Mouse (Mus musculus) lung, postnatal 0 days (tissue): ENCODE measurements around the gene AI182371. TPM values are rescaled to one million over a fixed set of nuclear protein-coding genes. Genes with fewer than 3 reads are reported as not detected.
A peak's percentile ranks its signal among the peaks of the same experiment; 100 is the strongest.

Experiments used
- ATAC-seq: fragments of 200-750 bp; cut with Nextera tagmentation; 2 replicates; pipeline ENCODE4 v1.8.0; 2017; ENCODE audit warnings: moderate library complexity
- DNase-seq: peaks from one replicate; pipeline ENCODE4 v3.0.0-alpha.2; 2016; ENCODE audit warnings: low spot score
- H3K27ac ChIP-seq: fragments of 300-500 bp; sonication (generic); 2 replicates; pipeline ENCODE4 v1.5.1; 2014; ENCODE audit warnings: antibody characterized with exemption, mild to moderate bottlenecking, low read length, mixed read lengths
- H3K27me3 ChIP-seq: fragments of 300-500 bp; sonication (generic); replicated peaks from 2 replicates; pipeline ENCODE4 v1.6.1; 2014; ENCODE audit warnings: low read length, mixed read lengths; ENCODE audit not compliant: insufficient read depth
- H3K36me3 ChIP-seq: fragments of 300-500 bp; sonication (generic); 2 replicates; pipeline ENCODE4 v1.6.1; 2014; ENCODE audit warnings: low read length, mixed read lengths; ENCODE audit not compliant: insufficient read depth
- H3K4me1 ChIP-seq: fragments of 300-500 bp; sonication (generic); 2 replicates; pipeline ENCODE4 v1.6.1; 2014; ENCODE audit warnings: antibody characterized with exemption, low read depth, low read length, mixed read lengths; ENCODE audit not compliant: insufficient read depth
- H3K4me2 ChIP-seq: fragments of 300-500 bp; sonication (generic); replicated peaks from 2 replicates; pipeline ENCODE4 v1.6.1; 2014; ENCODE audit warnings: low read depth, mild to moderate bottlenecking, low read length, moderate library complexity, mixed read lengths
- H3K4me3 ChIP-seq: fragments of 300-500 bp; sonication (generic); 2 replicates; pipeline ENCODE4 v1.5.1; 2014; ENCODE audit warnings: low read depth, low read length
- H3K9ac ChIP-seq: fragments of 300-500 bp; sonication (generic); replicated peaks from 2 replicates; pipeline ENCODE4 v1.6.1; 2014; ENCODE audit warnings: low read depth, mild to moderate bottlenecking
- H3K9me3 ChIP-seq: fragments of 300-500 bp; sonication (generic); 2 replicates; pipeline ENCODE4 v1.6.1; 2016; ENCODE audit warnings: low read length, mixed read lengths
- CTCF ChIP-seq: IDR thresholded peaks from 2 replicates; pipeline ENCODE4 v1.5.1; 2016; ENCODE audit warnings: antibody characterized with exemption, mild to moderate bottlenecking
- EP300 ChIP-seq: IDR thresholded peaks from 2 replicates; pipeline ENCODE4 v1.6.1; 2016; ENCODE audit warnings: antibody characterized with exemption, mild to moderate bottlenecking, control low read depth
- WGBS: fragments of 180-500 bp; shearing (Covaris S2); extraction: QIAGEN DNeasy Blood & Tissue Kit; methylation state at CpG from one replicate; pipeline ENCODE4 v1.1.7; 2014; 5-methylcytosine and 5-hydroxymethylcytosine counted together
- polyA plus RNA-seq: library from polyadenylated mRNA; unstranded; fragments of >200 nt; fragmentation: Nextera tagmentation; extraction: Ambion mirVana; gene quantifications from 2 replicates; pipeline ENCODE4 v1.2.1, GENCODE M21; 2015

Gene AI182371
- polyA plus RNA-seq, 1 experiment from 2014 or later: 3.0 TPM

DNA sequence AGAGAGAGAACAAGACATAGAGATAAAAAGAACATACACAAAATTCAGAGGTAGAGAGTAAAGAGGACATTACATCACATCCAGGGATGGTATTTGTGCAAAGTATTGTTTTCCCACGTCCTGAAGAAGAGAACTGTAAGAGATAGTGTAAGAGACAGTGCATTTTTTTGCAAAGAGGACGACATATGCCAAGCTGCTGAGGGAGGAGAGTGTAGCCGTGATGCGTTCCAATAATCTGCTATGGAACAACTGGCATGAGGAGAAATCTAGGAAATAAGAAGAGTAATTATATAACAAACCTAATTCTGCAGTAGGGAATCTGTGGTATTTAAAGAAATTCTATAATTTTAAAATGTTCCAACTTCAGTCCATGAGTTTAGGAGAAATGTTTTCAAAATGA, 13.9 kb downstream of the AI182371 start:
- no peaks in the 10 kb centered on the region for H3K27me3 ChIP-seq
- TF ChIP-seq EP300 (no peak), CTCF (no peak)

DNA sequence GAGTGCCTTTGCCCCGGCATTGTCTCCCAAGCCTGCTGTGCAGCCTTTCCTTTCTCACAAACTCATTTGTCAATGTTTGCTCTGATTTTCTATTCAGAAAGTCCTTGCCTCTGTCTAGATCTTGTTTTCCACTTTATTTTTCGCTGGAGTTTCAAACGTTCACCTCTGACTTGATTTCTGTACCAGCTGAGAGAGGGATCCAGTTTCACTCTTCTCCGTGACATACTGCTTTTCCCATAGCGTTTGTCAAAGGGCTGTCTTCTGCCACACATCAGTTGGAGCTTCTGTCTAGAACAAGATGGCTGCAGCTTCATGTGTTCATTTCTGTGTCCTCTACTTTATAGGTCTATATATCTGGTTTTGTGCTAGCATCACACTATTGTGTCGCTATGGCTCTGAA, 22.2 kb downstream of the AI182371 start:
- no peaks in the 10 kb centered on the region for H3K27me3 ChIP-seq
- H3K27ac ChIP-seq: no peak overlapping the region
- no peaks in the 10 kb centered on the region for H3K36me3 ChIP-seq
- no peaks in the 10 kb centered on the region for H3K9me3 ChIP-seq
- H3K4me1 ChIP-seq: no peaks in the 10 kb centered on the region
- ATAC-seq (no peak), DNase-seq (no peak)
- no peak for TF ChIP-seq CTCF
- H3K9ac ChIP-seq: no peak overlapping the region
- no peak overlapping the region for H3K4me3 ChIP-seq
- 63% methylated on average over 6 of the region's 6 CpGs for WGBS
- H3K4me2 ChIP-seq: no peak overlapping the region

More for the DNA sequence above, 13.9 kb downstream of the AI182371 start:
- Histone ChIP-seq H3K27ac (no peak overlapping the region), H3K4me3 (no peak overlapping the region), H3K4me1 (no peaks in the 10 kb centered on the region), H3K4me2 (no peak overlapping the region), H3K36me3 (no peaks in the 10 kb centered on the region), H3K9ac (no peak overlapping the region), H3K9me3 (no peaks in the 10 kb centered on the region)
- ATAC-seq: no peak
- 61% methylated on average over 4 of the region's 4 CpGs for WGBS
- no peak for DNase-seq

DNA sequence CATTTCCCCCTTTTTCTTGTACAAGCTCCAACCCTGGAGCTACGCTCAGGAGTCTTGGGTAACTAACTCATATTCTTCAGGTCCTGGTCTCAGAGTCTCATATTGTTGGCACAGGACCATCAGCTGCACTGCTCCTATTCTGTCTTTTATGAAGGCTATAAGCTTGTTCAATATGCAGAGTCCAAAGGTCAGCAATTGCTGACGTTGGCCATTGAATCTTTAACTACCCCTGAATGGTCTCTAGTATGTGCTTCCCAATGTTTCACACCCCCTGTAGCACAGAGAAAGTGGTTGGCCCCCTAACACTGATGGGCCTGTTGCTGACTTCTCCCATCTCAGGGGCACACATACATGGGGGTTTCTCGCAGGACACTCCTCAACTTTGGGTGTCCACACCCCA, 27.0 kb downstream of the AI182371 start:
- Histone ChIP-seq H3K4me2 (no peak overlapping the region), H3K4me1 (no peaks in the 10 kb centered on the region), H3K27ac (no peak overlapping the region), H3K4me3 (no peak overlapping the region), H3K27me3 (no peaks in the 10 kb centered on the region), H3K36me3 (no peaks in the 10 kb centered on the region), H3K9me3 (no peaks in the 10 kb centered on the region), H3K9ac (no peak overlapping the region)
- no peak for TF ChIP-seq EP300
- TF ChIP-seq CTCF: no peak
- DNase-seq: no peak
- ATAC-seq: no peak
- 78% methylated on average over 3 of the region's 3 CpGs for WGBS

DNA sequence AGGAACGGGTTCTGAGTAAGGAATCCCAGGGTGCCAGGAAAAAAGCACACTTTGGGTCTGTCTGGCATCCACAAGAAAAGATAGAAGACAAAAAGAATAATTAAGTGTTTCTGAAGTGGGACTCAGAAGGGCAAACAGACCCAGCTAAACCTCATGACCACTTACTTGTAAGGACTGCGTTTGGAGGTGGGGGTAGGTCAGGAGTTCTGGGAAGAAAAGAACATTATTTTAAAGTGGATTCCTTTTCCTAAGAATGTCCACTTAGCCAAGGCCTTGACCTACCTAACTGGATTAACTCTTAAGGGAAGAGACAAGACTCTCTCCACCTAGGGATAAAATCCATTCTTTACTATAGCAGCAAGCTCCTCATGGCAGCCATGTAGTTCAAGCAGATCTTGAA, 28.8 kb downstream of the AI182371 start:
- ATAC-seq: peak; percentile 91
- H3K9me3 ChIP-seq: no peaks in the 10 kb centered on the region
- H3K27me3 ChIP-seq: no peaks in the 10 kb centered on the region
- H3K4me3 ChIP-seq: no peak overlapping the region
- no peak overlapping the region for H3K4me2 ChIP-seq
- 38% methylated on average over 2 of the region's 2 CpGs for WGBS
- no peaks in the 10 kb centered on the region for H3K4me1 ChIP-seq
- H3K9ac ChIP-seq: no peak overlapping the region
- peak; percentile 96 for TF ChIP-seq EP300
- TF ChIP-seq CTCF: no peak
- H3K36me3 ChIP-seq: no peaks in the 10 kb centered on the region
- H3K27ac ChIP-seq: peak overlapping the region; percentile 27
- DNase-seq: peak; percentile 90

DNA sequence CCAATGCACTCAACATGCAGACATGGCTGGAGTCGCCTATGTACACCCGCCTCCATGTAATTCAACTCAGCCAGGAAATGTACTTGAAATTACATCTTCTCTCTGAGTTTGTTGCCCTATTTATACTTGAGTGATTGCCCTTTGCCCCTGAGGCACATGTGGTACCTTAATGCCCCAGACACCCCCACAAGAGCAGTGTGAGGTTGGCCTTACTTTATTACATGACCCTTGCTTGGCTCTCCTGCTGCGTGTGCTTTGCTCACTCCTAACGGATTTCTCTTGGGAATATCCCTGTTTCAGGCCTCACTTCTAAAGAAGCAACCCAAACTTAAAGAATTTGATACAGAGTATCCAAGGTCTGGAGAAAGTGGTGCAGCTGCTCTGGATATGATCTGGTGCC, 31.1 kb downstream of the AI182371 start:
- no peaks in the 10 kb centered on the region for H3K27me3 ChIP-seq
- no peak overlapping the region for H3K9ac ChIP-seq
- H3K27ac ChIP-seq: peak overlapping the region; percentile 20; the same call in 1 of the 2 replicates
- H3K4me1 ChIP-seq: no peaks in the 10 kb centered on the region
- no peaks in the 10 kb centered on the region for H3K36me3 ChIP-seq
- H3K9me3 ChIP-seq: no peaks in the 10 kb centered on the region
- DNase-seq (no peak), ATAC-seq (no peak)
- H3K4me3 ChIP-seq: no peak overlapping the region
- WGBS: 74% methylated on average over 4 of the region's 4 CpGs
- H3K4me2 ChIP-seq: no peak overlapping the region
- TF ChIP-seq EP300 (no peak), CTCF (no peak)

DNA sequence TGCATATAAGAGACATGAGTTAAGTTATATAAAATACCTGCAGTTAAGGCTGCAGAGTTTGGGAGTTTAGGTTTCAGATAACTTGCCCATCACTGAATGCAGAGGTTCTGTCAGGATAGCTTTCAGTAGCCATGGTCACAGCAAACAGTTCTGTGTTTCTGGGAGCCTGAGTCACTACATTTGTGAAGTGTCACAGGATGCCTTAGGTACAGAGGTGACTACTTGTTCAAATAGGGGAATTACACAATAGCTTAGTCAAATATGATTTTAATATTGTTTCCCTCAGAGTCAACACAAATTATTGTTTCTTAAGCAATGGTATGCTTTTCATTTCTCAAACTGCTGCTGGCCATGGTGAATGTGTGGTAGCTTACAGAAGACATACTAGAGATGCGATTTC, 32.2 kb downstream of the AI182371 start:
- no peak overlapping the region for H3K9ac ChIP-seq
- WGBS: 89% methylated on average over 1 of the region's 1 CpGs

DNA sequence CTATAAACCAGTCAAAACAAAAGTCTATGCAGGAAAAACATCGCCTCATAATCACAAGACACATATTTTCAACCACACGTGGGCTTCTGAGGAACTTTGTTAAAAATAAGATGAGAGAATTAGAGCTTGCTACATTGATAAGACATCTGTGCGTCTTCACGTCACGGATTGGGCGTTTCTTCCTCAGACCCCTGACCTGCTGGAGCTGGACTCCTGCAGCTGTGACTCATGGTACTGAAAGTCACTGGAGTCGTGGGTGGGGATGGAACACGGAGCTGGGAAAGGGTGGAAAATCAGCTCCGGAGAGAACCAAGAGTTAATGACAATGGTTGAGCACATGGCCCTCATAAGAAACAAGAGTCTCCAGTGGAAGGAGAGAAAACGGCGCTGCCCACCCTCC, 34.2 kb downstream of the AI182371 start:
- ATAC-seq (no peak), DNase-seq (no peak)
- Histone ChIP-seq H3K27me3 (no peaks in the 10 kb centered on the region), H3K9ac (no peak overlapping the region), H3K4me3 (no peak overlapping the region), H3K27ac (no peak overlapping the region), H3K4me2 (no peak overlapping the region), H3K4me1 (no peaks in the 10 kb centered on the region), H3K9me3 (no peaks in the 10 kb centered on the region), H3K36me3 (no peaks in the 10 kb centered on the region)
- WGBS: 77% methylated on average over 11 of the region's 11 CpGs
- TF ChIP-seq EP300 (no peak), CTCF (no peak)

More for the DNA sequence above, 32.2 kb downstream of the AI182371 start:
- ATAC-seq (peak; percentile 39; the same call in 1 of the 2 replicates), DNase-seq (peak; percentile 58)
- Histone ChIP-seq H3K4me3 (no peak overlapping the region), H3K36me3 (no peaks in the 10 kb centered on the region), H3K27me3 (no peaks in the 10 kb centered on the region), H3K9me3 (no peaks in the 10 kb centered on the region), H3K27ac (no peak overlapping the region), H3K4me1 (no peaks in the 10 kb centered on the region), H3K4me2 (no peak overlapping the region)
- TF ChIP-seq EP300: peak; percentile 62
- no peak for TF ChIP-seq CTCF
